Mouse (Mus musculus): Measurements from ENCODE around the gene Syt16.

Gene Syt16

GRCm38 (mm10) chr12:73997297-73998127 is at the start of gene Syt16:
Gene Syt16 (plus strand): TSS chr12:73997661.
- DNase-seq (ENCODE audit: low read depth, low spot score) = no peak

DNA sequence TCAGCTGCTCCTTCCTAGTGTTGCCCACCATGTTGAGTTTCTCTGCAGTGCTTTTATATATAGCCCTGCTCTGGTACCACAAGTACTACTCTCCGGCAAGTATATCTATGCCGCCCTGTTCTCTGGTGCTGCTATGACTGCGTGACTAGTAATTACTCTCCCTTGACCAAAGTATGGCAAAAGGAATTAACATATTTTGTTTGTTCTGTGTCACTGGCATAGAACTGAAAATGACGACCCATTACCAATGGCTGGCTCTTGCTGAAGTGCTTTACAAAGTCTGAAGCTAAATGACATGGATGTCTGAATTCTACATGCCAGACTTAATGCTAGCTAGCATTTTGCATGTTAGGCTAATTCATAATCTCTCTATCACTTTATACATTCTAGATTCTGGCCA is 49.0 kb upstream of the Syt16 start:
- DNase-seq (ENCODE audit: low read depth, low spot score) = no peak

DNA sequence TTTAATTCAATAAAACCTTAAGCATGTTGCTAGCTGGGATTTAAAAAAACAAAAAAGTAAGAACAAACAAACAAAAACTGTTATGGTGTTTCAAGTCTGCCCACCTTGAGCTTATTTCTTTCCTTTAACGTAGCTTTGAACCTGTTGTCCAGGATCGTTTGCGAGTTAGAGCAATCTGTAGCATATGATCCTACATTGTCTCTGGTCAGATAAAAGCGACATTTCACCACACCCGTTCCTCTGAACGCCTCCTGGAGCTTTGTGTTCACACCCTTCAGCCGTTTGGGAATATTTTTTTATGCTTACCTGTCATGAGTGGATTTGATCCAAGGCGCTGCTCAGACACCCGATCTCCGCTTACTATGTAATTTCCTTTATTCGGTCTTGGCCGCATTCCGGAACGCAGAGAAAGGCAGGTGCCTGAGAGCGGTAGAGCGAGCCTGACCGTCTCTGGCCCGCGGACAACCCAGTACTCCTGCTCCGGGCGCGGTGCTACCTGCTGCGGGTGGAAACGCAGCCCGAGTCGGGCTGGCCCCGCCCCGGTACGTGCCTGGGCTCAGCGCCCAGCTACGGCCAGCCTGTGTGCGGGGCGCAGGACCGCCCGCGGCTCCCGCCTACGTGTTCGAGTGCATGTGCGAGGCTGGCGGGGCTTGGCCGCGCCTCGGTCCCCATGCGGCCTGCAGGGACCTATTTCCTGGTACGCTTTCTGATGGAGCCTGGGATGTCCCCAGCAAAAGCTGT is 48.0 kb upstream of the Syt16 start:
- DNase-seq (ENCODE audit: low read depth, low spot score) = peak; percentile 21

GRCm38 (mm10) chr12:73952879-73953278 is 44.6 kb upstream of the Syt16 start:
- peak; percentile 30 for DNase-seq (ENCODE audit: low read depth, low spot score)

DNA sequence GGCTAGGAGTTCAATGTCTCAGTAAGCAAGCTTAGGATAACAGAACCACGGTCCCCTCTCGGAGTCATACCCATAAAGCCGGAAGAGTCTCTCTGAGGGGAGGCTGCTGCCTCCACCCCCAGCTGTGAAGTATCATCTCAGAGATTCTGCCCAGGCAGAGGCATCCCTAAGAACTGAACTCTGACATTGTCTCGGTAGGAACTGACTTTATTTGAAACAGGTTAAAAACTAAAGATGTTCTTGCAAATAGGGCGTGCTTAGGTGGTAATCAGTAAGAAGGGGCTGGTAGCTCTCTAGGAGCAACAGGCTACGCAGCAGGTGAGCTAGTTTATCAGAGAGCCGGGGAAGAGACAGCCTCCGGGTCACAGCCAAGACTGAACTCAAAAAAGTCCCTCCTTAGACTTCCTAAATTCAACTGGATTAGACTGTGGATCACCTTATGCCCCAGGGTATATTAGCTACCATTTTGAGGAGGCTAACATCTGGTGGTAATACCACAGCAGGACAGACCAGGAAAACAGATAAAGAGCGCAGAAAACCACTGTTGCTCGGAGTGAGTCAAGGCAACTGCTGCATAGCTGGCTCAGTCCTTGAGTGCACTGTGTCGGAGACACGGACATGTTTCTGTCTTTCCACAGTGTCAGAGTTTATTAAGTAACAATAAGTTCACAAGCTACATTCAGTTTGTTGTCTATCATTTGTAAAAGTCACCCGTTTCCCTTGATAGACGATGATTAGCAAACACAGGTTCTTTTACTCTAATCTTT is 43.9 kb upstream of the Syt16 start:
- DNase-seq (ENCODE audit: low read depth, low spot score) = no peak

DNA sequence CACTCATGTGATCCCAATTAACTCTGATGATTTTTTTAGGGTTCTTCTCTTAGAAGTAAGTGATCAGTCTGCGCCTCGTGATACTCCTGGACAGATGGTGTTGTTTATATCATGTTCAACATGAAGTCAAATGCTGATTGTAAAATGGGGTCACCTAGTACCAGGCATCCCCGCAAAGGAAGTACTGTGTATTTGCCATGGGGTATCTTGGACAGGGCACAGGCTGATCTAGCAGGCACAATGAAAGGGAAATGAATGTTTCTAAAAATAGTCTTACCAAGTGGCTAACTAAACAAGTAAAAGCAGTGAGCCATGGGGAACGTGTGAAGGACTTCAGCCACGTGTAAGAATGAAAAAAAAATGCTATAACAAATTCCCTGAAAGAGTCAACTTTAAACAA is 42.7 kb upstream of the Syt16 start:
- no peak for DNase-seq (ENCODE audit: low read depth, low spot score)

GRCm38 (mm10) chr12:73957676-73958075 is 39.8 kb upstream of the Syt16 start:
- no peak for DNase-seq (ENCODE audit: low read depth, low spot score)

- no peak for DNase-seq (ENCODE audit: low read depth, low spot score)
Measured at GRCm38 (mm10) chr12:73958830-73959229, 38.6 kb upstream of the Syt16 start.

DNA sequence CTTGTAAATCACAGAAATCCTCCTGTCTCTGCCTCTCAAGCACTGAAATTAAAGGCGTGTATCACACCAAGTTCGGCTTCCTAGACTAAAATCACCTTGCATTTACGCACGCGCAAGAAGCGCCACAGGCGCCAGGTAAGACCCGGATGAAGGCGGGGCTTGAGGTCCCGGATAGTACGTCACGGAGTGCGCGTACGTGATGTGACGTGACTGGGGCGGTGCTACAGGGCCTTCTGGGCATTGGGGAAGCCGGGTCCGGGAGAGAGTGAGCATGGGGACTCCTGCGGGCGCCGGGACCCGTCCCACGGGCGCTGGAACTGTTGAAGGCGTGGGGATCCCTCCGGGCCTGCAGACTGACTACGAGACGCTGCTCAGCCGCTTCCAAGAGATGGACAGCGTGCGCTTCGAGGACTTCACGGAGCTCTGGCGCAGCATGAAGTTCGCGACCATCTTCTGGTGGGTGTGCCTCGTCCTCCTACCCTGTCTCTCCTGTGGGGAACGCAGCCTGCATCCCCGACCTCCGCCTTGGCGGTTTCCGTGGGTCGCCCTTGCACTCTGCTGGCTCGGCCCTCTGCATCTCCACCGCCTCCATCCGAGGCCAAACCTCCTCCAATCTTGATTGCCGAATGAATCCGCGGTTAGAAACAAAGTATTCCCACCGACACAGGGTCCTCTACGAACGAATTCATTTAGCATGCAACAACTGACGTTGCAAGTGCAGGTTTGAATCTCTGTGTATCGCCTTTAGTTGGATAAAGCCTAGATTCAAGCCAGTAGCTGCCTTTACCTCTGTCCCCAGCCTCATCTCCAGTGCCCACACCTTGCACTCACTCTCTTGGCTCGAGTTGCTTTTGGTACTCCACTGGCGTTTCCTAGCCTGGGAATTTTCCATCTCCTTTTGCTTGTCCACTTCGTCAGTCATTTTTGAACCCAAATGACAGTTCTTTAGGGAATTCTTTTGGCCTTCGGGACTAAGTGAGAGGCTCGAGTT is 32.9 kb upstream of the Syt16 start, which contains the start of gene Snapc1:
Gene Snapc1 (plus strand): TSS at position 191 of the 991 bp plus-strand sequence.
- peak; percentile 98 for DNase-seq (ENCODE audit: low read depth, low spot score)

DNA sequence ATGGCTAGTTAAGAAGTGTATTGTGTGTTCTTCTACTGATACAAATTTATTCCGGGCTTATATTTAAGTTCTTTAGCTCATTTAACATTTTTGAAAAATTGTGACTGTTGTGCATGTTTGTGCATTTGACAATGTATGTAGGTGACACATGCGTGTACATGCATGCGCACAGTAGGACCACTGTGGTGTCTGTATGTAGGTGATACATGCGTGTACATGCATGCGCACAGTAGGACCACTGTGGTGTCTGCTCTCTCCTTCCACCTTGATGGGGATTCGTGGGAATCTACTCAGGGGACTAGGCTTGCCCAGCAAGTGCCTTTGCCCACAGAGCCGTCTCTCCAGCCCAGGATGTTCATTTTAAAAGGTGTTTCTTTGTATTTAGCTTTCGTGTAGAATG is 28.3 kb upstream of the Syt16 start:
- no peak for DNase-seq (ENCODE audit: low read depth, low spot score)

DNA sequence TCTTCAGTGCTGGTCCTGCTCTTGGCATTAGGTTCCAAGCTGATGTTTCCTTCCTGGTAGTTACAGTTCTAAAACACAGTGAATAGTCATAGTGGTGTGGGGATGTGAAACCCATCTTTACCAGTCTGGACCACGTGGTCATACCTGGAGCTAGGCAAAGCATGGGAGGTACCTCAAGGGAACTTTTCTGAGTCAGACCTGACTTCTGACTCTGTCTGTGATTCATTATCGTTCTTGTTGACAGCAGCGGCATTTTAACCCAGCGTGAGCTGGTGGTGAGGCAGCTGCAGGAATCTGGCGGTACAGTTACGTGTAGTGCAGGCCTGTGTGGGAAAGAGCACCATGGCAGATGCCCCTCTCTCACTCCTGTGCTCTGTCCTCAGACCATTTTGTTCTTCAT is 22.9 kb upstream of the Syt16 start:
- no peak for DNase-seq (ENCODE audit: low read depth, low spot score)

GRCm38 (mm10) chr12:73978144-73978543 is 19.3 kb upstream of the Syt16 start:
- DNase-seq (ENCODE audit: low read depth, low spot score) = no peak

GRCm38 (mm10) chr12:73979667-73980066 is 17.8 kb upstream of the Syt16 start:
- no peak for DNase-seq (ENCODE audit: low read depth, low spot score)

DNA sequence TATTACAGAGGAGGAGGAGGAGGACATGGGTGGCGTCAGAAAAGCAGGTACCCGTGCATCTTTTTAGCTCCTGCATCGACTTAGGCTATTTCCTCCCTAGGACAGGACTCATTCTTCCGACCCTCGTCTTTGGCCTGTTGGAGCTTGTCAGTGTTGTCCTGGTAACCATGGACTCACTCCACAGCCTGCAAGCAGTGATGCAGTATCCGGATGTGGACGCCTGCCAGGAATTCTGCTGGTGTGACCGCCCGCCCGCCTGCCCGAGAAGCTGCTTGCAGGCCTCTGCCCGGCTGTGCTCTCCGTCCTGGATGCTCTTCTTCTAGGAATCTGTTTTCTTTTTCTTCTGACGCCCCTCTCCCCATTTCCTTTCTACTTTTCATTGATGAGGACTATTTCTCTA is 14.9 kb upstream of the Syt16 start:
- no peak for DNase-seq (ENCODE audit: low read depth, low spot score)

GRCm38 (mm10) chr12:73986299-73986698 is 11.2 kb upstream of the Syt16 start:
- no peak for DNase-seq (ENCODE audit: low read depth, low spot score)

GRCm38 (mm10) chr12:73988393-73989008 is 9.0 kb upstream of the Syt16 start:
- no peak for DNase-seq (ENCODE audit: low read depth, low spot score)

GRCm38 (mm10) chr12:73989594-73989993 is 7.9 kb upstream of the Syt16 start:
- no peak for DNase-seq (ENCODE audit: low read depth, low spot score)

- no peak for DNase-seq (ENCODE audit: low read depth, low spot score)
Measured at GRCm38 (mm10) chr12:73996906-73997296, 560 bp upstream of the Syt16 start.

DNA sequence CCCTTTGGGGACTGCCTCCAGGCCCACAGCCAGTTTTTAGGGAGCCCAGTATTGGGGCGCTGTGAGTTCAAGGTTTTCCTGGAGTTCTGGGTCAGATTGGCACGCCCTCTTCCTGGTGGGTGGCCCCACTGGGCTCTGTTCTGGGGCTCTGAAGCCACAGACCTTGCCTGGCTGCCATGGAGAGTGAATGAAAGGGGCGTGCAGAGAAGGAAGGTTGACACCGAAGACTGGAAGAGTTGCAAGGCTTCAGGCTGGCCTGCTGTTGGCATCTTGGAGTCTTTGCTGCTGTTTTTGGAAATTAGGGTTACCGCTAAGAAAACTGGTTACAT is 631 bp downstream of the Syt16 start:
- DNase-seq (ENCODE audit: low read depth, low spot score) = no peak

DNA sequence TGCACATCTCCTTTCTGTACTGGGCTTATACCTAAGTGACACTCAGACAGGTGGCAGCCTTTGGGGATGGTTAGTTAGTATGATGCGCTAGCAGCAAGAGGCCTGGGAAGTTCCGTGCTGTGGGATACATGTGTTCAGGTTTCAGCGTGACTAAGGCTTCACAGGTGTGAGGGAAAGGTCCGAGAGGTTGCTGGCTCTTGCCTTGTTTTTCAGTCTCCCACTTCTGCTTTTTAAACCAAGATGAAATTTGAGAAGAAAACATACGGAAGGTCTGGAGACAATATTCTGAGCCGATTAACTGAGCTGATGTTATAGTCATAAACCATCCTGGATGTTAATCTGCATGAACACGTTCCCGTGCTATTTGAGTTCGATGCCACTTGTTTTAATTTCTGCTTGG is 5.0 kb downstream of the Syt16 start:
- no peak for DNase-seq (ENCODE audit: low read depth, low spot score)

- DNase-seq (ENCODE audit: low read depth, low spot score) = peak; percentile 40
Measured at GRCm38 (mm10) chr12:74009448-74009911, 12.0 kb downstream of the Syt16 start.

Measured in forelimb bud, embryonic 11.5 days (tissue).